Mouse (Mus musculus) ovary, postnatal 14 days (tissue): ENCODE measurements around the gene Crb2.

ENCODE experiments used
- DNase-seq: peaks from one replicate; pipeline ENCODE4 v3.0.0; 2022; ENCODE audit warnings: low spot score

Crb2 gene

DNA sequence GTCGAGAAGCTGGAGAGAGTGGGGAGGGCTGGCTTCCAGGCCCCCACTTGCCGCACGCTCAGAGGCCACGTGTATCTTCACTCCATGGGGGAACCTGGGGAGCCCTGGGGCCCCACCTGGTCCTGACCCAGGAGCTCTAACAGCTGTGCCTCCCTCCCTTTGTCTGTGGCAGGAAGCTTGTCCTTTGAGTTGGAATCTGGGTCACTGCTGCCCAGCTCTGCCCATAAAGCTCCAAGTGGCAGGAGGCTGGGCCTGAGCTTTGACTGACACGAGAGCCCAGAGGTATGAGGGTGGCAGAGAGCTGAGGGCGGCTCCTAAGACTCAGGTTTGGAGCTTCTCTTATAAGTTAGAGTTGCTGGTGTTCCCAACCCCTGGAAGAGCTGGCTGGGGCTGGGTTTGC lies 23.1 kb downstream of the Crb2 start:
- no peak for DNase-seq

DNA sequence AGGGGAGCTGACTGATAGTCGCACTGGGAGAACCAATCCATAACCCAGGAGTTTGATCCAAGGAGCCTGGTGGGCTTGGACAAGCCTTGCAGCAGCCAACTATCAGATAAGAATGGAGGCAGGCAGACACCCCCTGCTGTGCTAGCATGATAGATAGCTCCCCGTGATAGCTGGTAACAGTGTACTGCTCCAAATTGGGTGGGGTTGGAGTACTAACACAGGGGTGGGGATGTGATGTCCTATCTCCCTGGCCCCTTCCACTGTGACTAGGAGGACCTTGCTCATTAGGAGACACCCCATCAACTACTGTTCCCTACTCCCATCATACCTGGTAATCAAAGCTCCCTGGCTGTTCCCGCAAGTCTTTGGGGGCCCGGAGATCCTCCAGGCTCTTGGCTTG lies 25.6 kb downstream of the Crb2 start:
- no peak for DNase-seq

DNA sequence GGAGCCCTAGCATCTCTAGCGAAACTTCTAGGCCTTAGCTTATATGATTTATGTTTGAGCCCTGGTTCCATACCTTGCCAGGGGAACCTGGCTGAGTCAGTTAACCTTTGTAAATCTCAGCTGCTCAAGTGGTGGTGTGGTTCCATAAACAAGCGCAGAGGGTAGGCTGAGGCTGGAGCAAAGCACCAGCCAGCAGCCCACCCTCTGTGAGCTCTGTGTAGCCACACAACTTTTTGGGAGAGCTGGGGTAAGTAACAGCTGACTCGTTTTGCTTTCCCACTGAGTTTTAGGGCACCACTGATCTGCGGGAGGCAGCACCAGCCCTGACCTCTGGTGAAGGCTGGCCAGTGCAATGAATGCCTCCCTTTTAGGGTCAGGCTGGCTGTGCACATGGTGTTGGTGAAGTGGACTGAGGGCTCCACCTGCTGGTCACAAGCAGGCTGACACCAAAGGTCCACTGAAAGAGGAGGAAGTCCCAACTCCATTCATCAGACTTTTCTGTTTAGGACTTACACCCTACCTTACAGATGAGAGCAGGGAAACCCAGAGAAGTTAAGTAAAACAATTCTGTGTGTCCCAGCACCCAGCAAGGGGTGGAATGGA lies 26.7 kb downstream of the Crb2 start:
- peak; percentile 54 for DNase-seq

DNA sequence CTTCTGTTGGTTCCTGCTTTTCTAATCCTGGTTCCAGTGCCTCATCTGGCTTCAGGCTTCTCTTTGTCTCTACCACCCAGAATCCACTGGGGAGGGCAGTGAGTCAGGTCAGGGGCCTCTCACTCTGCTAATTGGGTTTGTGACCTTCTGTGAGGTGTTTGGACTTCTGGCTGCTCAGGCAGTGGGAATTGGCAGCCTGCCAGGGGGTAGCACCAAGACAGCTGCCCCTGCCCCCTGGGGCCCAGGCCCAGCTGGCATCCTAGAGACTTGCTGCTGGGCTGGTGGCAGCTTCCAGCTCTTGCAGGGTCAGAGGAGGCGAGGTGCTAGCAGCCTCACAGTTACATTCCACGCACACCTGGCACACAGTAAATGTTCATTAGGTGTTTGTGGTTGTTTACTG lies 35.6 kb downstream of the Crb2 start:
- DNase-seq: no peak

DNA sequence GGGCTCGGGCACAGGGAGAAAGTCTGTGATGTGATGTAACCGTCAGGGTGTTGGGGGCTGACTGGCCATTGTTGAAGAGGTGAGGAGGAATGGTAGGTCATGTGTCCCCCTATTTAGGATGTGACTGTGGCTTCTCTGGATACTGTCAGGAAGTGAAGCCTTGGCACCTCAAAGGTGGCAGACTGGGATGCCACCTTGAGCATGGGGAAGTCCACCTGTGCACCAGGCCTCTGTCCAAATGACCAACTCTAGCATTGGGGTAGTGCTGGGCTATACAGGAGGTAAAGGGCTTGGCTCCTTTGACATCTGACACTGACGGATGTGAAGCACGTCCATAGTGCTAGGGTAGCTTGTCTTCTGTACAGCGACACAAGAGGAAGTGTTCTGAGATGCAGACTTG lies 36.4 kb downstream of the Crb2 start:
- no peak for DNase-seq

DNA sequence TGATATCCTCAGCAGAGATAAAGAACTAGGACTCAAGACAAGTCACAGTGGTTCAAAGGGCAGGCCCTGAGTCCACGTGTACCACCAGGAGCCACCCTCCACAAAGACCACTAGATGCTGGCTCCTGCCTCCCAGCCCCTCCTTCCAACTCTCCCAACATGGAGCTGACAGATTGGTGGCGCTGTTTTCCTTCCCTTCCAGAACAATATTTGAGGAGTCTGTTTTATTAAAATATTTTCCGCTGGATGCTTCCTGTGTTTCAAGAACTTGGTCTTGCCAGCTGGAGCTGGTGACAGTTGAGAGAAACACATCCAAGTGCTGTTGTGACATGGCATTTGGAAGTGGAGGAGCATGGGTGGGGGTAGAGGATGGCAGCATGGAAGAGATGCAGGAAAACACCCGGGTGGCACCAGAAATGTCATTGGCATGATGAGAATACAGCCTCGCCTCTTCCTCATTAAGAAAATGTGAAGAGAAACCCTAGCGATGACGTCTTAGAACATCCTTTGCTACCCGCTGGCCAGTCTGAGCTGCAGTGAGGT lies 38.8 kb downstream of the Crb2 start:
- DNase-seq: no peak

DNA sequence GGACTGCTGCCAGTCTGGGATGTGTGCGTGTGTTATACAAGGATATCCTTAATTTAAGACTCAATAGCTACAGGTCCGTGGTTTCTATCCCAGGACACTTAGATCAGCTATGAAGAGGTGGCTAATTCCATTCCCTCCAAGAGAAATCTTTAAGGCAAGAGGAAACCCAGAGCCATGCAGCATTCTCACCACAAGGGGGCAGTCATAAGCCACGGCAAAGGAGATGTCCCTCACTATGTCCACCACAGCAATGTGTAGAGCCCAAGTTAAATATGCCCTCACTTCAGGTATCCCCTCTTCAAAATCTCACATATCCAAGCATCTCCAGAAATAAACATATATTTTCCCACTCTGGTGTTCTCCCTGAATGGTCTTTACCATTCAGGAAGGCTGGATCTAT lies 39.6 kb downstream of the Crb2 start:
- DNase-seq: peak; percentile 81

DNA sequence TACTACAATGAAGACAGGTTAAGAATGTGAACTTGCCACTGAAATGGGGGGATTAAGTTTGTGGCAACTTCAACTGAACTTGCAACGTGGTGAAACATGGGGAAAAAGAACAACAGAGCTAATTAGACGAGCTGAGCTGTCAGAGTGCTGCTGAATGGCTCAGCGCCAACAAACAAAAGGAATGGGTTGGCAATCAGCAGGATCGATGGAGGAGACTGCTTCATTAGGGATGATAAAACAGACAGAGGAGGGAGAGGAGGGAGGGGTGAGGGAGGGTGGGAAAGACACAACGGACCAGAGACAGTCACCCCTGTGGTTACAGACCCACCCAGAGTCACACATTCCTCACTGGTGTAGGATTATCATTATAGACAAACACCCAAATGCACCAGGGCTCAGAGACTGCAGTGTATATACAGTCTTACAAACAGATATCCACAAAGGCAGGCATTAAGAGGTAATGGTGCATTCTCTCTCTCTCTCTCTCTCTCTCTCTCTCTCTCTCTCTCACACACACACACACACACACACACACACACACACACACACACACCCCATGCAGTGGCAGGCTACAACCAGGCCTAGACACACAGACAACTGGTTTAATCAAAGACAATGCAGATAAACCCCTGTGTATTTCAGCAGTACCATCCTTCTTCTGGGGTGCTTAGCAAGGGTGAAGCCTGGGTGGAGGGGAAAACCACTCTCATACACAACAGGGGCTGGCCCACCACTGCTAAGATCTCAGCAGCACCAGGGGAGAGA lies 42.9 kb downstream of the Crb2 start:
- DNase-seq: no peak

DNA sequence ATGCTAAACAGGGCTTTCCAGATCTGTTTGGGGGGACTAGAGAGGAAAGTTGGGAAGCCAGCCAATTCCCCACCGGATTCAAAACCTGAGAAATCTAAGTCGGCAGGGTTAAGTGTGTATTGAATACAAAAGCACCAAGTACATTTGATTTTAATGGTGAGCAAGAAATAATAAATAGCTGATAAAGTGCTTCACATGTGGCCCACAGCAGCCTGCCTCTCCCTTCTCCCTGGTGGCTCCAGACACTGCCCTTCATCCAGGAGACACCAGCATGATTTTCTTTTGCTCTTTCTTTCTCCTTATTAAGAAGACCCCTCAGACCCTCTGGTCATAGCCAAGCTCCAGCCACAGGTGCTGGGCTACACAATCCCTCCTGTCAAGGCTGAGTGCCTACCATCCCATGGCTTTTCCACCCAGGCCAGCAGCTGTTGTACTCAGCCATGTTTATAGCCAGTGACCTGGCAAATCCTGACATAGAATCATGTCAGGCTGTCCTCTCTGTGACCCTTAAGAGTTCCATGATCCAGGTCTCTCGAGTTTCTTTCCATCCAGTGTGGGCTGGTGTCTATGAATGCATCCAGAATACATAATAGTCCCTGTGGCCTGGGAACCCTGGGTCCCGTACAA lies 43.6 kb downstream of the Crb2 start:
- DNase-seq: no peak

DNA sequence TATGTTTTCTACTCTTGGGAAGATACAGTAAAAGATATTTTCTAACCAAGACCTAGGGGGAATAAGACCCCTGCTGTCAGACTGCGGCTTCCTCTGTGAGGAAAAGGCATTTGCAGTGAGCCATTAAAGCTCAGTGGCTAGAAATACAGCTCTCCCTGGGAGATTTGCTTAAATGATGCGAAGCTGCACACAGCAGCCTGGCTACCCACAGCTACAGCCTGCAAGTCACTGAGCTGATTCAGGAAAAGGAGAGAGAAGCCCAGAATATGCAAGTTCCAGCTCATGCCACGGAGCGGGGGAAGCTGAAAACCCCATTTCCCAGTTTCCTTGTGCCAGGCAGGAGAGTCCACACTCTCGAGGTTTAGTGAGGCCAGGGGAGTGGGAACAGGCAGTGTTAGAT lies 46.1 kb downstream of the Crb2 start:
- no peak for DNase-seq

DNA sequence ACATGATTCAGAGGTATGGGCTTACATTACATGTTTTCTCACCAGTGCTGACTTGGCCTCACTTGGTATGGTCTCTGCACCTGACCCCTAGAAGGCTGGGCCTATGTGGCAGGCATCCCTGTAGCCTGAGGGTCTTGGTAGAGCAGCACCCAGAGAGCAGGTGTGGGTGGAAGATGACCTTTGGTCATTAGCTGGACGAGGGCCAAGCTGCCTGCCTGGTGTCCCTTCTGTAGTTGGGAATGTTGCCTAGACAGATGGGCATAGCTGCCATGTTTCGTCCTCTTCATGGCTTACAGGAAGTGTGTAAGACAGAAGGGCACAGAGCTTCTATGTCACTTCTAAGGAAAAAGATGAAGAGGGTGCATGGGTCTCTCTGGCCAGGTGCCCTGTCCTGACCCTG lies 47.8 kb downstream of the Crb2 start:
- no peak for DNase-seq

DNA sequence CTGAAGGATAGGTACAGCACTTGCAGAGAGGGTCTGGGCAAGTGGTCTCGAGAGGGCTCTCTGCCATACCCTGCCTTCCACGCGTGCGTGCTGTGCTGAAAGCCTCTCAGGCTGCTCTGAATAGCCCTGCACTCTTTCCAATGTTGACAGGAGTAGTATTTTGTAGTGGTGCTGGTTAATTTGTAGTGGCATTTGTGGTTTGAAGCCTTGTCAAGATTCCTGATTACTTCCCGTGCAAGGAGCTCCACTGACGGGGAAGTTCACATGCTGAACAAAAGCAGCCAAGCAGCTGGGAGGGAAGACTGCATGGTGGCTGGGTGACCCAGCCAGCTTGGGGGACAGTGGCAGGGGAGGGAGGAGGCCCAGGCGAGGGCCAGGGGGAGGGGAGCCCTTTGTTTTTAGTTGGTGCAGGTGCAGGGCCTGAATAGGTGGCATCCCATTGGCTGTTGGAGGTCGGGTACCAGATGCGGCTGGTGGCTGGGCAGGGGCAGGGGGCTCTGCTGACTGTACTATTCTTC lies 53.8 kb downstream of the Crb2 start:
- no peak for DNase-seq

DNA sequence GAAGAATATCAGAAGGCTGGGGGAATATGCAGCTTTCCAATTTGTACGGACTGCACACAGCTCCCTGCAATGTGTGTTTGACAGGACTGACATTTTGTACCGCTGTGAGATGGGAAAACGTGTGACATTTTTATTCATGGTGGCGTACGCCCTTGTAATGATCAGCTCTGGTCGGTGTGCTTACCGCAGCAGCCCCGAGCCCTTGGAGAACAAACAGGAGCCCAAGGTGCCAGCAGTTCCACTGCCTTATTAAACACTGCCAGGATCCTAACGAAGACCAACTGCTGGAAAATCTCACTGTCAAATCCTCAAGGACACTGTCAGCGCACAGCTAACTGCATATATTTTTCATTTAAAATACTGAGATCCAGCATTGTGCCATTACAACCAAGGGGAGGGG lies 56.2 kb downstream of the Crb2 start:
- DNase-seq: no peak

DNA sequence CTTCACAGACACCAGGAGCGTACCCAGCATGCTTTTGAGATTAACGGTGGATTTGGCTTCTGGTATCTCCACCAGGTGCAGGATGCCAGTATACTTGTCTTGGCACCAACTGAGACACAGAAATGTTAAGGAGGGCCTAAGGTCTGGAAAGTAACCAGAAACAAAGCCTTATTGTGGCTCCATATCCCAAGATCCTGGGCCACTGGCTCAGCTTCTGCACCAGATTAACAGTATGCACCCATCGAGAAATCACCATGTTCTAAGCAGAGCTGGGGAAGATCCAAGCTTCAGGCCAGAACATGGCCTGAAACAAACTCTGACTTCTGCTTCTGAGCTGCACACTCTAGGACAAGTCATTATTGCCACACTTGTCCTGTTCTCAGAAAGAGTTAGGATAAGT lies 60.9 kb downstream of the Crb2 start:
- DNase-seq: no peak

DNA sequence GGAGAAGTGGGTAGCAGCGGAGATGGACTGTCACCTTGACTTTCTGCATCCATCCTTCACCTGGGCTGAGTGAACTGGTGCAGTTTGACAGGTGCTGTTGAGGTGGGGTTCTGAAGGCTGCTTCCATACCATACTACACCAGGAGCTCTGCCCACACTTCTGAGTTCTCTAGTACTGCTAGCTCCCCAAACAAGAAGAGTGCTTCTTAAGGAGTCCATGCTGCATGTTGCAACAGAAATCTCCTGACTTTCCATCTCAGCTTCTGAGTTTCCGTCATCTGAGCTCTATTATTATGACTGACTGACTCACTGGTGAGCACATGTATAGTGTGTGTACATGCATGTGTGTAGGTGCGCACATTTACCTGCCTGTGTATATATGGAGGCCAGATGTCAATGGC lies 61.5 kb downstream of the Crb2 start:
- no peak for DNase-seq

DNA sequence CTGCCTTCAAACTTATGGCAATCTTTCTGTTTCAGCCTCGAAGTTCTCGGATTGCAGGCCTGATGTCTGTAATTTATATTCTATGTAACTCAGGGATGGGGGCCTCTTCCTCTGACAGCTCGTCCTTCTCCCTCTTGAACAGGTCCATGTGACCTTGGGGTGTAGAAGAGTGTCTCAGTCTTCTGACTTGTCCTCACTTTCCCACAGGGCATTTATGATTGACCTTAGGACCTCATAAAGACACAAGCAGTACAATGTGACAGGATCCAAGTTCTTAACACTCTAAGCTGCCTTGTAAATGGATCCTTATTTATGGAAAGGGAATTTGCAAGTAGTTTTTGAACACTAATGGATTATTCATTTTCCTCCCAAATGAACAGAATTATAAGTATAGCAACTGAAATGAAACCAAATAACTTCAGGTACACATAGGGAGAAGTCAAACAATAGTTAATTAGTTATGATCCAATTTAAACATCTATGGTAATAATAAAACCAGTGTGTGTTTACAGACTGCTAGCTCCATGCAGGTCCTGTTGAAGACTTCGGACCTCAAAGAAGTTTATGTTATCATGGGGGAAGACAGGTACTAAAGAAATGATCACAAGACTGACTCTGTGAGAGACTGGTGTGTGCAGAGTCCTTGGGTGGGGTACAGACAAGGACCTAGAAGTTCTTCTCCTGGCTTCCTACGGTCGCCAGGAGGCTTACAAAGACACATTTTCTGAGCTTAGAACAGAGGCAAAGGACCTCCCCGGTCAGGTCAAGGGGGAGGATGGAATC lies 62.3 kb downstream of the Crb2 start:
- no peak for DNase-seq

DNA sequence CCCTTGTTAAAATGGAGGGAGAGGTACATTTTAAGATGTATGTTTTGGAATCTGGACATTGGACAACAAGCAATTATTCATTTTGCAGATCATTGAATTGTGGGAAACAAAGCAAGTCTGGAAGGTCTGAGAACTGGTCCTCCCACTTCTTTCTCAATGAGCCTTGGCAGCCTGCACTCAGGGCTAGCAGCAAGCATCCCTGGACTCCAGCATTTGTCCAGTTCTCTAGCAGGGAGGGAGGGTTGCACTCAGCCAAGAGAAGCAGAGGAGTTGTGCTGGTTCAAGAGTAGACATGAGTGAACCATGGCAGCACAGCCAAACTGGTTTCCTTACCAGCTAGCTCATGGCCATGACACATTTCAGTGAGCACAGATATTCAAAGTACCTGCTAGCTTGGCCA lies 63.9 kb downstream of the Crb2 start:
- DNase-seq: no peak

DNA sequence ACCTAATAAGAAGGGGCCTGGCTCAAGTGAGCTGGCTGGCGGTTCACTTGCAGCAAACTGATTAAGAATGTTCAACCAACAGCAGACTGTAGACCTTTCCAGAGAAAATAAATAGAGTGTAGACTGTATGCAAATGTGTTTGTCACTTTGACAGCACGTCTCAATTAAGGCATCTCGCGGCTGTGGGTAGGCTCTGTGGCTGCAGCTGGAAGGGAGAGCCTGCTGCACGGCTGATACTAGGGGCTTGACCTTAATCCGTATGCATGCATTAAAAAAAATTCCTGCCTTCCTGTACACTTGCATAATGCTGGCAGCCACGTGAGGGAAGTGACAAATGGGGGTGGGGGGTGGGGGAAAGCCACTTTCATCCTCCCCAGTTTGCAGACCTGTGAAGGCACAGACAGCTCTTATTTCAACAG lies 66.1 kb downstream of the Crb2 start:
- no peak for DNase-seq

DNA sequence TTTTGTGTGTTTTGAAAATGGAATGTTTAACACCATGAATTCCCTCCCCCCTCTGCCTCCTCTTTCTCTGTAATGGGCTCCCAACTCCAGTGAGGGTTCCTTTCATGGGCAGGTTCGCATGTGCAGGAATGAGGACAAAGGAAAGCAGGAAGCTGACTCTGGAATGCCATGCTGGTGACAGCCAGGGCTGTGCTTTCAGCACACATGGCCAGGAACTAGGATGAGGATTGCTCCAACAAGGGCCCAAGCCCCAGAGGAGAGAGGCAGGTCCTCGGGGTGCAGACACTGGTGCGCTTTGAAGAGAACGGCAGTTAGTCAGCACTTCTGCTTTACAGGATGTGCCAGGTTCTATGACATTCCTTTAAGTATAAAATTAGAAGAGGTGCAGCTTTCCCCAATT lies 66.7 kb downstream of the Crb2 start:
- DNase-seq: no peak
